Mouse (Mus musculus) effector memory CD4-positive, alpha-beta T cell, adult 5 months (primary cell): ENCODE results near the gene Psmd9. TPM values are rescaled to one million over a fixed set of nuclear protein-coding genes. Genes with fewer than 3 reads are reported as not detected.

Source experiments
- polyA plus RNA-seq: library from polyadenylated mRNA; unstranded; fragments of 100-300 nt; shearing (Covaris generic); gene quantifications from one replicate; pipeline ENCODE4 v1.2.1, GENCODE M21; 2017

The Psmd9 gene
- 35.2 TPM for polyA plus RNA-seq

GRCm38 (mm10) chr5:123169284-123169683 is at the start of gene Psmd9:
Psmd9 (plus strand) TSS chr5:123169413.

DNA sequence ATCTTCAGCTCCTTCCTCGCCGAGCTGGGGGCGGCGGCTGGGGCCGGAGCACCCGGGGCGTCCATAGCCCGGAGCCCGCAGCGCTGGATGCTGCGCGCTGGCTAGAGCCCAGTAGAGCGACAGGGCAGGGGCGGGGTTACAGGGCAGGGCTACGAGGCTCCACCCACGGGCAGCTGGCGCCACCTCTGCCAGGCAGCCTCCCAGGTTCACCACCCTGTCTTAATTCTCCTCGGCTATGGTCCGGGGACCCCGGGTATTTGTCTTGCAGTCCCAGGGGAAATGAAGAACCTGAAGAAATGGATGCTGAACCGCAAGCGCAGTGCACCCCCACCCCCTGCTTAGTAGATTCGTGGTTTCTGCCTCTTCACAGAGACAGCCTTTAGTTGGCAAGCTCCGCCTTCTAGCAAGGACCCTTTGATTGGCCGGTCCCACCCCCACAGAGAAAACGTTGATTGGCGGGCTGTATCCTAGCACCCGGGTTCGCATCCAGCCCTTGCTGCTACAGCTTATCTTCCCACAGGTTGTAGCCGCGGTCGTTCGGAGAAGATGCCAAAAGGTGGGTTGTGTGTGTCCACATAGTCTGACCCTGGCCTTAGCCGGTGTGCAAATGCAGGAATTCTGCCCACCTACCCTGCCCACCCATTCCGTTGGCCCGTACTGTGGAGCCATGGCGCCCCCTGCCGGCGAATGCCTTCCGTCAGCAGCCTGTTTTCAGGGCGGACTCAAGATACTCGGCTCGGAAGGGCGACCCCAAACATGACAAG is 36.7 kb upstream of the Psmd9 start, which contains the start of gene Rhof:
Rhof (minus strand) TSS at position 385 of the 764 bp plus-strand sequence.

GRCm38 (mm10) chr5:123142161-123143157 is 26.8 kb upstream of the Psmd9 start, which contains the start of gene Setd1b:
Setd1b (plus strand) TSS chr5:123142193.

GRCm38 (mm10) chr5:123182651-123183050 is 13.4 kb downstream of the Psmd9 start, which contains the start of gene Hpd:
Hpd (minus strand) TSS chr5:123182727.

DNA sequence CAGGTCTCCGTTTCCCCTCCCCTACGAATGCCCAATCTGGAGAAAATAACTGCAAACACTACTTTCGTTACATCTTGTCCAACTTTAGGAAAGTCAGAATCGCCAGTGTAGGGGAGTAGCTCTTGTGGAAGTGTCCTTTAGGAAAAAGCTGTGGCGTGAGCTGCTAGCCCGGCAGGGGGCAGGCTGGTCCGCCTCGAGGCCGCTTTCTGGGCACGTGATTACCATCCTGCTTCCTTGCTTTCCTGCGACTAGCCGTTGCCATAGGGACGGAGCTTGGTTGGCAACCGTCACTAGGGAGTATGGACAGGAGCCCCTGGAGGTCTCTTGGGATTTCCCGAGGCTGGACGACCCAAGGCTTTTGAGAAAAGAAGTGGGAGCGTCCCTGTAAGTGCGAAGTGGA is 82.6 kb downstream of the Psmd9 start, which contains the start of gene Wdr66:
Wdr66 (plus strand) TSS at position 269 of the 400 bp plus-strand sequence.

Other genes with a start within 250 kb of the Psmd9 start
- 110 TPM for gene Kdm2b, start 179.6 kb upstream of the Psmd9 start, polyA plus RNA-seq
- 499 TPM for gene Orai1, start 154.3 kb upstream of the Psmd9 start, polyA plus RNA-seq
- gene Morn3, start 122.4 kb upstream of the Psmd9 start, polyA plus RNA-seq: 2.2 TPM
- 3.2 TPM for gene Tmem120b, start 101.0 kb upstream of the Psmd9 start, polyA plus RNA-seq
- gene Rhof, start 36.7 kb upstream of the Psmd9 start, polyA plus RNA-seq: 98.0 TPM
- gene Setd1b, start 27.2 kb upstream of the Psmd9 start, polyA plus RNA-seq: 7.5 TPM
- not detected for gene Hpd, start 13.3 kb downstream of the Psmd9 start, polyA plus RNA-seq
- 0.61 TPM for gene Wdr66, start 82.7 kb downstream of the Psmd9 start, polyA plus RNA-seq
- 6.4 TPM for gene Bcl7a, start 174.4 kb downstream of the Psmd9 start, polyA plus RNA-seq
- gene Mlxip, start 225.4 kb downstream of the Psmd9 start, polyA plus RNA-seq: 64.8 TPM